Mouse (Mus musculus) stomach, embryonic 15.5 days (tissue): Measurements from ENCODE around the gene Grpel1. TPM values are rescaled to one million over a fixed set of nuclear protein-coding genes. Genes with fewer than 3 reads are reported as not detected.

ENCODE experiments used
- ATAC-seq: fragments of 200-750 bp; cut with Nextera tagmentation; 2 replicates; pipeline ENCODE4 v1.8.0; 2017; ENCODE audit warnings: low read depth, moderate number of reproducible peaks, moderate TSS enrichment; ENCODE audit not compliant: insufficient read depth, low FRiP score
- H3K27ac ChIP-seq: fragments of 300-500 bp; sonication (generic); 2 replicates; pipeline ENCODE4 v1.5.1; 2015; ENCODE audit warnings: mild to moderate bottlenecking, inconsistent platforms
- H3K27me3 ChIP-seq: fragments of 300-500 bp; sonication (generic); replicated peaks from 2 replicates; pipeline ENCODE4 v1.6.1; 2015; ENCODE audit warnings: inconsistent platforms
- H3K36me3 ChIP-seq: fragments of 300-500 bp; sonication (generic); 2 replicates; pipeline ENCODE4 v1.6.1; 2015; ENCODE audit warnings: inconsistent platforms
- H3K4me1 ChIP-seq: fragments of 300-500 bp; sonication (generic); 2 replicates; pipeline ENCODE4 v1.6.1; 2015; ENCODE audit warnings: inconsistent platforms
- H3K4me2 ChIP-seq: fragments of 300-500 bp; sonication (generic); 2 replicates; pipeline ENCODE4 v1.6.1; 2015; ENCODE audit warnings: mild to moderate bottlenecking, inconsistent platforms
- H3K4me3 ChIP-seq: fragments of 300-500 bp; sonication (generic); replicated peaks from 2 replicates; pipeline ENCODE4 v1.5.1; 2015; ENCODE audit warnings: inconsistent platforms
- H3K9ac ChIP-seq: fragments of 300-500 bp; sonication (generic); 2 replicates; pipeline ENCODE4 v1.6.1; 2015; ENCODE audit warnings: inconsistent platforms
- H3K9me3 ChIP-seq: fragments of 300-500 bp; sonication (generic); 2 replicates; pipeline ENCODE4 v1.6.1; 2016; ENCODE audit warnings: inconsistent platforms
- WGBS: fragments of 180-500 bp; shearing (Covaris S2); methylation state at CpG from one replicate; pipeline ENCODE4 v1.1.7; 2015; 5-methylcytosine and 5-hydroxymethylcytosine counted together
- polyA plus RNA-seq: library from polyadenylated mRNA; unstranded; fragments of >200 nt; fragmentation: Nextera tagmentation; extraction: Ambion mirVana; gene quantifications from 2 replicates; pipeline ENCODE4 v1.2.1, GENCODE M21; 2015

Gene Grpel1
- polyA plus RNA-seq, 1 experiment from 2014 or later: 57.1 TPM

GRCm38 (mm10) chr5:36484171-36484990 is 19.6 kb downstream of the Grpel1 start, which contains the start of the genes Tada2b and Ccdc96:
Gene Tada2b, minus strand, starts transcription at chr5:36484285.
Gene Ccdc96, plus strand, starts transcription at chr5:36484588.
- Histone ChIP-seq H3K4me1 (peaks cover 24% of the 10 kb centered on the region), H3K9ac (peak within 1 kb of the TSS; percentile 93), H3K27ac (peak within 1 kb of the TSS; percentile 33; the same call in 1 of the 2 replicates), H3K36me3 (0 out of 2 replicates have a peak, but pooled peaks cover 4% of the 10 kb centered on the region), H3K27me3 (peaks cover 10% of the 10 kb centered on the region), H3K4me2 (peak within 1 kb of the TSS; percentile 97), H3K9me3 (no peaks in the 10 kb centered on the region), H3K4me3 (peak within 1 kb of the TSS; percentile 89)
- peak; percentile 99 for ATAC-seq
- WGBS: under 1% methylated on average over 86 of the region's 97 CpGs

GRCm38 (mm10) chr5:36485306-36485705 is 20.5 kb downstream of the Grpel1 start:
- H3K4me1 ChIP-seq: peaks cover 23% of the 10 kb centered on the region
- H3K9ac ChIP-seq: no peak overlapping the region
- H3K9me3 ChIP-seq: no peaks in the 10 kb centered on the region
- peak overlapping the region; percentile 97 for H3K4me2 ChIP-seq
- WGBS: 29% methylated on average over 19 of the region's 19 CpGs
- 0 out of 2 replicates have a peak, but pooled peaks cover 4% of the 10 kb centered on the region for H3K36me3 ChIP-seq
- H3K27ac ChIP-seq: no peak overlapping the region
- H3K27me3 ChIP-seq: peaks cover 10% of the 10 kb centered on the region
- peak overlapping the region; percentile 89; the same call in 1 of the 2 replicates for H3K4me3 ChIP-seq
- no peak for ATAC-seq

GRCm38 (mm10) chr5:36489225-36489624 is 24.4 kb downstream of the Grpel1 start:
- peaks cover 8% of the 10 kb centered on the region; the same call in 1 of the 2 replicates for H3K36me3 ChIP-seq
- H3K4me1 ChIP-seq: peaks cover 9% of the 10 kb centered on the region
- H3K9me3 ChIP-seq: no peaks in the 10 kb centered on the region
- H3K4me3 ChIP-seq: no peak overlapping the region
- no peak overlapping the region for H3K9ac ChIP-seq
- 48% methylated on average over 2 of the region's 2 CpGs for WGBS
- no peak overlapping the region for H3K27ac ChIP-seq
- no peak for ATAC-seq
- no peak overlapping the region for H3K4me2 ChIP-seq
- peaks cover 10% of the 10 kb centered on the region for H3K27me3 ChIP-seq

- Histone ChIP-seq H3K36me3 (peaks cover 25% of the 10 kb centered on the region), H3K9me3 (no peaks in the 10 kb centered on the region), H3K27me3 (no peaks in the 10 kb centered on the region), H3K4me2 (no peak overlapping the region), H3K4me3 (no peak overlapping the region), H3K9ac (no peak overlapping the region), H3K4me1 (no peaks in the 10 kb centered on the region), H3K27ac (no peak overlapping the region)
- 83% methylated on average over 6 of the region's 6 CpGs for WGBS
- no peak for ATAC-seq
Observed at GRCm38 (mm10) chr5:36493919-36494318, 29.1 kb downstream of the Grpel1 start.

- H3K9ac ChIP-seq: no peak overlapping the region
- WGBS: 94% methylated on average over 9 of the region's 9 CpGs
- no peaks in the 10 kb centered on the region for H3K27me3 ChIP-seq
- H3K36me3 ChIP-seq: peaks cover 25% of the 10 kb centered on the region
- H3K4me1 ChIP-seq: no peaks in the 10 kb centered on the region
- no peak for ATAC-seq
- no peaks in the 10 kb centered on the region for H3K9me3 ChIP-seq
- no peak overlapping the region for H3K27ac ChIP-seq
- no peak overlapping the region for H3K4me2 ChIP-seq
- no peak overlapping the region for H3K4me3 ChIP-seq
Observed at GRCm38 (mm10) chr5:36494709-36495108, 29.9 kb downstream of the Grpel1 start.

GRCm38 (mm10) chr5:36505235-36505634 is 40.4 kb downstream of the Grpel1 start:
- H3K9me3 ChIP-seq: no peaks in the 10 kb centered on the region
- no peak overlapping the region for H3K4me3 ChIP-seq
- no peak overlapping the region for H3K9ac ChIP-seq
- H3K4me1 ChIP-seq: no peaks in the 10 kb centered on the region
- no peaks in the 10 kb centered on the region for H3K27me3 ChIP-seq
- WGBS: 86% methylated on average over 7 of the region's 7 CpGs
- peaks cover 31% of the 10 kb centered on the region for H3K36me3 ChIP-seq
- no peak overlapping the region for H3K27ac ChIP-seq
- H3K4me2 ChIP-seq: no peak overlapping the region
- ATAC-seq: no peak

- no peaks in the 10 kb centered on the region for H3K27me3 ChIP-seq
- no peak for ATAC-seq
- H3K4me2 ChIP-seq: no peak overlapping the region
- no peaks in the 10 kb centered on the region for H3K4me1 ChIP-seq
- H3K36me3 ChIP-seq: peaks cover 32% of the 10 kb centered on the region
- no peaks in the 10 kb centered on the region for H3K9me3 ChIP-seq
- 71% methylated on average over 5 of the region's 5 CpGs for WGBS
- no peak overlapping the region for H3K9ac ChIP-seq
- H3K27ac ChIP-seq: no peak overlapping the region
- H3K4me3 ChIP-seq: no peak overlapping the region
Observed at GRCm38 (mm10) chr5:36505643-36506042, 40.8 kb downstream of the Grpel1 start.

GRCm38 (mm10) chr5:36508351-36508750 is 43.6 kb downstream of the Grpel1 start:
- 93% methylated on average over 10 of the region's 10 CpGs for WGBS
- no peak overlapping the region for H3K4me3 ChIP-seq
- H3K27me3 ChIP-seq: no peaks in the 10 kb centered on the region
- no peak overlapping the region for H3K9ac ChIP-seq
- H3K36me3 ChIP-seq: peaks cover 38% of the 10 kb centered on the region
- no peak for ATAC-seq
- no peak overlapping the region for H3K27ac ChIP-seq
- no peak overlapping the region for H3K4me2 ChIP-seq
- H3K9me3 ChIP-seq: no peaks in the 10 kb centered on the region
- H3K4me1 ChIP-seq: no peaks in the 10 kb centered on the region

GRCm38 (mm10) chr5:36510956-36511355 is 46.2 kb downstream of the Grpel1 start:
- H3K27ac ChIP-seq: no peak overlapping the region
- H3K9ac ChIP-seq: no peak overlapping the region
- H3K4me3 ChIP-seq: no peak overlapping the region
- no peaks in the 10 kb centered on the region for H3K9me3 ChIP-seq
- no peak for ATAC-seq
- H3K36me3 ChIP-seq: peaks cover 36% of the 10 kb centered on the region
- no peak overlapping the region for H3K4me2 ChIP-seq
- no peaks in the 10 kb centered on the region for H3K4me1 ChIP-seq
- 91% methylated on average over 2 of the region's 2 CpGs for WGBS
- H3K27me3 ChIP-seq: no peaks in the 10 kb centered on the region

- no peak for ATAC-seq
- no peak overlapping the region for H3K27ac ChIP-seq
- 89% methylated on average over 1 of the region's 1 CpGs for WGBS
Observed at GRCm38 (mm10) chr5:36515126-36515525, 50.3 kb downstream of the Grpel1 start.

GRCm38 (mm10) chr5:36515558-36515957 is 50.8 kb downstream of the Grpel1 start:
- H3K9me3 ChIP-seq: no peaks in the 10 kb centered on the region
- no peaks in the 10 kb centered on the region for H3K4me1 ChIP-seq
- no peak overlapping the region for H3K9ac ChIP-seq
- no peaks in the 10 kb centered on the region for H3K27me3 ChIP-seq
- no peak overlapping the region for H3K4me3 ChIP-seq
- peaks cover 45% of the 10 kb centered on the region for H3K36me3 ChIP-seq
- ATAC-seq: no peak
- 84% methylated on average over 5 of the region's 5 CpGs for WGBS
- no peak overlapping the region for H3K4me2 ChIP-seq
- no peak overlapping the region for H3K27ac ChIP-seq

More at GRCm38 (mm10) chr5:36515126-36515525, 50.3 kb downstream of the Grpel1 start:
- Histone ChIP-seq H3K4me3 (no peak overlapping the region), H3K36me3 (peaks cover 42% of the 10 kb centered on the region), H3K4me2 (no peak overlapping the region), H3K9ac (no peak overlapping the region), H3K4me1 (no peaks in the 10 kb centered on the region), H3K27me3 (no peaks in the 10 kb centered on the region), H3K9me3 (no peaks in the 10 kb centered on the region)

GRCm38 (mm10) chr5:36517596-36517995 is 52.8 kb downstream of the Grpel1 start:
- Histone ChIP-seq H3K9me3 (no peaks in the 10 kb centered on the region), H3K27me3 (no peaks in the 10 kb centered on the region), H3K36me3 (peaks cover 37% of the 10 kb centered on the region; the same call in 1 of the 2 replicates), H3K4me1 (no peaks in the 10 kb centered on the region), H3K4me2 (no peak overlapping the region), H3K27ac (no peak overlapping the region), H3K4me3 (no peak overlapping the region), H3K9ac (no peak overlapping the region)
- 87% methylated on average over 3 of the region's 3 CpGs for WGBS
- no peak for ATAC-seq
